In genomic region chr12:51829290-51830076, GRCm38 (mm10) we compare ENCODE assay signal across 8 mouse cellular contexts. TPM values are rescaled to one million over a fixed set of nuclear protein-coding genes. Genes with fewer than 3 reads are reported as not detected.
DNase-seq lines count a peak whose midpoint lies in the region; ATAC-seq lines count a peak whose summit lies in the region.

Hectd1 (minus strand) TSS chr12:51829536.

- H3K4me2 ChIP-seq in intestine, embryonic 15.5 days (replicated peaks) = peak within 1 kb of the TSS; percentile 72

- intact Hi-C loops in gastrocnemius, postnatal 36 days (cut with DNase I) = loop anchor here (1.0 to 10.0 kb wide), 3 partner anchors 37 to 165 kb away; no protein-coding TSS in a partner anchor
- intact Hi-C loops in left cerebral cortex, postnatal 14 days (cut with DNase I) = loop anchor here (10.0 kb wide), 1 partner anchor 175 kb away; the partner anchor contains the start of gene Dtd2

- DNase-seq in adrenal gland, adult 18-20 months (ENCODE audit: low spot score in 2 of 2) = peak; percentile 83
- peak; percentile 94 for DNase-seq in embryo, embryonic 11 days
- DNase-seq in gastrocnemius, postnatal 36 days = peak; percentile 74 to 86
- DNase-seq in left cerebral cortex, postnatal 14 days (ENCODE audit: low spot score in 2 of 2) = peak; percentile 77 to 78
- DNase-seq in right cerebral cortex, postnatal 14 days = peak; percentile 78
- DNase-seq in urinary bladder, postnatal 4 days (ENCODE audit: low spot score in 2 of 2) = peak; percentile 80 to 85

- ATAC-seq in intestine, embryonic 15.5 days = peak; percentile 95
- peak; percentile 84 for ATAC-seq in megakaryocyte-erythroid progenitor cell, adult 5-6 weeks (replicated peaks; ENCODE audit: low FRiP score, low TSS enrichment, poor library complexity, severe bottlenecking)

- no peaks in the 10 kb centered on the region for H3K9me3 ChIP-seq in intestine, embryonic 15.5 days

- H3K9ac ChIP-seq in intestine, embryonic 15.5 days = peak within 1 kb of the TSS; percentile 99

- WGBS in intestine, embryonic 15.5 days = under 1% methylated on average over 108 of the region's 114 CpGs

- H3K27me3 ChIP-seq in intestine, embryonic 15.5 days (replicated peaks) = no peaks in the 10 kb centered on the region

- H3K4me1 ChIP-seq in intestine, embryonic 15.5 days (replicated peaks) = no peaks in the 10 kb centered on the region

- peak within 1 kb of the TSS; percentile 94 for H3K4me3 ChIP-seq in intestine, embryonic 15.5 days (replicated peaks)

- H3K36me3 ChIP-seq in intestine, embryonic 15.5 days = 0 out of 2 replicates have a peak, but pooled peaks cover 3% of the 10 kb centered on the region

- H3K27ac ChIP-seq in intestine, embryonic 15.5 days = peak within 1 kb of the TSS; percentile 100

RNA-seq across cellular contexts. Expression of gene Hectd1, which starts in this region (rescaled TPM):
- total RNA-seq in adrenal gland, adult 18-20 months (2021) = 10 to 100 TPM; 62.6 to 84.1 TPM
- 10 to 100 TPM; 80.6 to 97.8 TPM for total RNA-seq in gastrocnemius, postnatal 36 days (2021)
- 31.1 and 32.2 TPM in 2 replicates for polyA plus RNA-seq in intestine, embryonic 15.5 days (2015; fragmentation: Nextera tagmentation; extraction: Ambion mirVana)
- 10 to 100 TPM; 83.8 to 88.8 TPM for total RNA-seq in left cerebral cortex, postnatal 14 days (2021)
- total RNA-seq in megakaryocyte-erythroid progenitor cell, adult 5-6 weeks (2014; fragmentation: Nextera tagmentation) = 87.4 and 132 TPM in 2 replicates
- 186 and 187 TPM in 2 replicates for total RNA-seq in megakaryocyte-erythroid progenitor cell, adult 5-6 weeks (2017)

Comparison
In these comparisons a context has a peak if more than half of its experiments do, and no peak if none do; other contexts are left out.
1. Peak in every context shown above with its lines: DNase-seq, ATAC-seq, H3K4me3 ChIP-seq and H3K27ac ChIP-seq.